8 mouse cellular contexts compared by ENCODE assay signal in genomic region chr17:31905791-31906211, GRCm38 (mm10). TPM values are rescaled to one million over a fixed set of nuclear protein-coding genes. Genes with fewer than 3 reads are reported as not detected.
DNase-seq lines count a peak whose midpoint lies in the region; ATAC-seq and TF ChIP-seq lines count a peak whose summit lies in the region.

No protein-coding gene starts in this region.

- 0 out of 2 replicates have a peak, but pooled peaks have one; percentile 18 for ATAC-seq in kidney, postnatal 0 days (replicated peaks; ENCODE audit: low FRiP score, low read depth)
- no peak for ATAC-seq in forebrain, embryonic 13.5 days

- peak overlapping the region; percentile 67 for H3K27ac ChIP-seq in spleen, adult 2 months (ENCODE audit: insufficient read depth, low read length)
- peak overlapping the region; percentile 82 for H3K27ac ChIP-seq in kidney, postnatal 0 days
- H3K27ac ChIP-seq in forebrain, embryonic 13.5 days: no peak overlapping the region

- peaks cover 8% of the 10 kb centered on the region; the same call in 1 of the 2 replicates for H3K4me1 ChIP-seq in spleen, adult 2 months (ENCODE audit: control insufficient read depth, insufficient read depth, insufficient read length)
- 0 out of 2 replicates have a peak, but pooled peaks cover 2% of the 10 kb centered on the region for H3K4me1 ChIP-seq in kidney, postnatal 0 days (replicated peaks; ENCODE audit: insufficient read depth, low read length)
- H3K4me1 ChIP-seq in forebrain, embryonic 13.5 days: no peaks in the 10 kb centered on the region

- 18% methylated on average over 10 of the region's 10 CpGs for WGBS in spleen, adult 2 months
- 65% methylated on average over 10 of the region's 10 CpGs for WGBS in kidney, postnatal 0 days
- 81% methylated on average over 10 of the region's 10 CpGs for WGBS in forebrain, embryonic 13.5 days

- 0 out of 2 replicates have a peak overlapping the region, but pooled peaks have one; percentile 7 for H3K4me3 ChIP-seq in spleen, adult 2 months (ENCODE audit: extremely low read depth, insufficient read depth, insufficient read length)
- H3K4me3 ChIP-seq in kidney, postnatal 0 days (replicated peaks; ENCODE audit: low read depth, low read length): no peak overlapping the region
- H3K4me3 ChIP-seq in forebrain, embryonic 13.5 days: no peak overlapping the region

- H3K4me2 ChIP-seq in kidney, postnatal 0 days (ENCODE audit: low read length): no peak overlapping the region
- H3K4me2 ChIP-seq in forebrain, embryonic 13.5 days: no peak overlapping the region

- H3K9me3 ChIP-seq in kidney, postnatal 0 days (replicated peaks; ENCODE audit: low read length): no peaks in the 10 kb centered on the region
- H3K9me3 ChIP-seq in forebrain, embryonic 13.5 days (replicated peaks): no peaks in the 10 kb centered on the region

- H3K36me3 ChIP-seq in spleen, adult 2 months (ENCODE audit: control insufficient read depth, insufficient read depth, low read length): no peaks in the 10 kb centered on the region
- H3K36me3 ChIP-seq in kidney, postnatal 0 days (ENCODE audit: insufficient read depth, low read length): no peaks in the 10 kb centered on the region
- no peaks in the 10 kb centered on the region for H3K36me3 ChIP-seq in forebrain, embryonic 13.5 days (ENCODE audit: poor library complexity, severe bottlenecking)

- no peaks in the 10 kb centered on the region for H3K27me3 ChIP-seq in spleen, adult 2 months (ENCODE audit: control insufficient read depth, insufficient read depth, low read length)
- H3K27me3 ChIP-seq in kidney, postnatal 0 days (ENCODE audit: insufficient read depth, low read length): no peaks in the 10 kb centered on the region
- H3K27me3 ChIP-seq in forebrain, embryonic 13.5 days: no peaks in the 10 kb centered on the region

- TF ChIP-seq CTCF in spleen, adult 2 months (IDR thresholded peaks at IDR 0.05; ENCODE audit: extremely low read depth, insufficient read depth, insufficient read length, insufficient replicate concordance): no peak
- no peak for TF ChIP-seq CTCF in kidney, postnatal 0 days (IDR thresholded peaks at IDR 0.05; ENCODE audit: low read depth)

- peak in 1 of 2 experiments; percentile 18 for DNase-seq in spleen, adult 2 months (ENCODE audit: low read depth in 1 of 2, low spot score in 2 of 2)
- no peak for DNase-seq in spleen, postnatal 14 days (ENCODE audit: low spot score in 2 of 2)
- peak; percentile 86 to 95 for DNase-seq in heart, adult 9 months (ENCODE audit: low spot score in 2 of 2)
- peak; percentile 70 for DNase-seq in kidney, postnatal 0 days (ENCODE audit: low spot score)
- DNase-seq in lung, postnatal 36 days: peak; percentile 88
- DNase-seq in thymus, postnatal 4 days: peak; percentile 55
- DNase-seq in cerebellum, adult 11-12 months: no peak

- no peak for TF ChIP-seq POLR2A in spleen, adult 2 months (IDR thresholded peaks at IDR 0.05; ENCODE audit: low read depth, low read length)

- H3K9ac ChIP-seq in kidney, postnatal 0 days (ENCODE audit: low read depth, low read length): peak overlapping the region; percentile 18; the same call in 1 of the 2 replicates
- H3K9ac ChIP-seq in forebrain, embryonic 13.5 days: no peak overlapping the region

RNA-seq across cellular contexts. Expression of gene Sik1, which starts 50.2 kb away (rescaled TPM):
- polyA plus RNA-seq in spleen, adult 2 months (2012; rRNA removed): 56.4 and 67.8 TPM in 2 replicates
- polyA plus RNA-seq in kidney, postnatal 0 days (2015; fragmentation: Nextera tagmentation; extraction: Ambion mirVana): 15.4 and 17.2 TPM in 2 replicates
- 13.5 and 13.8 TPM in 2 replicates for polyA plus RNA-seq in forebrain, embryonic 13.5 days (2015; fragmentation: Nextera tagmentation; extraction: Ambion mirVana)

Comparison
In these comparisons a context has a peak if more than half of its experiments do, and no peak if none do; other contexts are left out.
1. DNase-seq: peak in heart, adult 9 months (2 of 2), kidney, postnatal 0 days (single experiment), lung, postnatal 36 days (single experiment) and thymus, postnatal 4 days (single experiment); none in spleen, postnatal 14 days (0 of 2) and cerebellum, adult 11-12 months (single experiment).